Mouse (Mus musculus) heart, adult 18-20 months (tissue): ENCODE measurements at regions not wholly inside any gene's neighbourhood (a gene's known extent, or its start where the extent isn't known, plus 50 kb on each side); places are given as distances from the start of the nearest gene placed in this dataset.
"Not testable (repeated sequence)": the region's sequence is repeated elsewhere in the genome, so short reads cannot be mapped to it uniquely, and the experiment has no call there.

Experiments used
- DNase-seq, 2 experiments: peaks; one replicate each; pipeline ENCODE4 v3.0.0; 2021 to 2022; ENCODE audit warnings: mixed read lengths in 1 of 2

DNA sequence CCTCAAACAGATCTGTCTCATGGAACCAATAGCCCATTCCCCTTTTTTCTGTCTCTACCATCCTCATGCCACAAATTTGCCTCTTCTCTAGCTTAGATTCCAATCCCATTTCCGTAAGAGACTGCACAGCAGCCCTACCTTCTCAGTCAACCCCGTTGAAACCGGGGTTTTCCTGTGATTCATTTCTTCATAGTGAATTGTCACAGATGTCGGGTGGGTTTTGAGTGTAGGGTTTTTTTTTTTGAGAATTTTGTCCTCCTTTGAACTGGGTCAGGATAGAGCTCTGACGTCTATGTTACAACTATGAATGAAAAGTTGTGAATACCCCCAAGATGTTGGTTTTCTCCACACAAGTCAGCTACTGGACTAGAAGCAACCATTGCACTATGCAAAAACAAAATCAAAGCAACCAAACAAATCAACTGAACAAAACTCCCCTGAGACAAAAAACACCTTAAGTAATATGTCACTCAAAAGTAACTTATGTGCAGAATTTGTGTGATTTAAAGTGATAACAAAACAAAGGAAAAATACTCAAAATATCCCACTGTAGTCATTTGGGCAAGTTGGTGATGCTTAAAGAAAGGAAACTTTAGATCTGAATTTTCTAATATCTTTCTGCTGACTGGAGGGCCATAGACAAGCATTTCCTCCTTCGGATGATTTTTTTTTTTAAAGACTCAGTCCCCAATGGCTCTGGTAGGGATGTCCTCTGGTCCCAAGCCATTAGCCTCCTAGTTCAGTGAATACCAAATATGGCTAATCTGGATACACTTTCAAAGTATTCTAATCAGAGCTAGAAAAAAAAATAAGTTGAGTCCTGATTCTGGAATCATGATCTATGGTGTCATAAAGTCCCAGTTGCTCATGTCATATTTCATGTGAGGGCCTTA, 120.7 kb upstream of the Tet2 start:
- DNase-seq = no peak

DNA sequence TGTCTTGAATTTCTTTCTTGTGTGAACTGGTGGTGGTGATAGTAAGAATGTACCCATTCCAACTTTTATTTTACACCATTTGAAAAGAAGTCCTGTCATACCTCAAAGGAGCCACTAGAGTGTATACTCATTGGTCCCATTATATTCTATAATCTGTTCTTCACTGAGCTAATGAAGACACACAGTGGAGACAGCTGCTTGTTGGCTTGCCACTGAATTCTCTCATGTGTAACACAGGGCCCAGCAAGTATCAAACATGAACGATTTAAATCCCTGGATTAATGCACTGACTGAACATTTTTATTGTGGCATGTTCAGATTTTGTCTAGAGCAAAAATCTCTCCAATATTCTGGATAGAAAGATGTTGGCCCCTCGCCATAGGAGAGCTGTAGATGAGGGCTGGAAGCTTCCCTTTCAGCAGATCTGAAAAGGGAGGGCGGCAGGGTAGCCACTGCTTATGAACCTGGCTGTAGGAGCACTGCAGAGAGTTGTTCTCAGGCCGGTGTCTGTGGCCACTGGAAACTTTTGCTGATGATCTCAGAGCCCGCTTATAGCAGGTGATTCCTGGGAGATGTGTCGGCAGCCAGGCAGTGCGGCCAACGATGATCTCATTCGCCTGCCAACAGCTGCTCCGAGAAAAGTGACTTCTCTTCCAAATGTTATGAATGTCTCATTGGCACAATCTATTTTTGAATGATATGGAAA, 128.0 kb upstream of the Tet2 start:
- DNase-seq = peak; percentile 62 to 79

DNA sequence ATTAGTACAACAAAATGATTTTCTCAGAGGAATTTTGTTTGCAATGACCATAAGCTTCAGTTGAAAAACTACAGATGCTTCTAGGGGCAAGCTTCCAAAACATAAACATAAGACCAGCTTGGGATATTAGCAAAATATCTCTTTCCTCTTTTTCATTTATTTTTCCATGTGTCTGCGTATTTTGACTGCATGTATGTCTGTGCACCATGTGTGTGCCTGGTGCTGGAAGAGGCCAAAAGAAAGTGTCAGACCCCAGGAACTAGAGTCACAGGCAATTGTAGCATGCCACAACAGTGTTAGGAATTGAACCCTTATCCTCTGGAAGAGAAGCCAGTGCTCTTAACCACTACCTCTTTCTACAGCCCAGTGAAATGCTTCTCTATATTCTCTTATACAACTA, 133.0 kb upstream of the Tet2 start:
- no peak for DNase-seq

DNA sequence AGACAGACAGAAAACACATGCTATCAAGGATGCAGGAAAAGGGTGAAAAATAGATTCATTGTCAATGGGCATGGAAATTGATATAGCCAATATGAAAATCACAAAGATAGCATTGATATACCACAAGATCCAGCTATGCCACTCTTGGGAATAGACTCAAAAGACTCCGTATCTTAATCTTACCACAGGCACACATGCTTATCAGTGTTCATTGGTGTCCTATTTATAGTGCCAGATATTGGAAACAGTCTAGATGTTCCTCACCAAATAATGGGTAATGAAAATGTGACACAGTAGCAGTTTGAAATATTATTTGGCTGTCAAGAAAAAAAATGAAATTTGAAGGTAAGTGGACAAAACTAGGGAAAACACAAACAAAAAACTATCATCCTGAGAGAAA, 135.0 kb upstream of the Tet2 start:
- no peak for DNase-seq

DNA sequence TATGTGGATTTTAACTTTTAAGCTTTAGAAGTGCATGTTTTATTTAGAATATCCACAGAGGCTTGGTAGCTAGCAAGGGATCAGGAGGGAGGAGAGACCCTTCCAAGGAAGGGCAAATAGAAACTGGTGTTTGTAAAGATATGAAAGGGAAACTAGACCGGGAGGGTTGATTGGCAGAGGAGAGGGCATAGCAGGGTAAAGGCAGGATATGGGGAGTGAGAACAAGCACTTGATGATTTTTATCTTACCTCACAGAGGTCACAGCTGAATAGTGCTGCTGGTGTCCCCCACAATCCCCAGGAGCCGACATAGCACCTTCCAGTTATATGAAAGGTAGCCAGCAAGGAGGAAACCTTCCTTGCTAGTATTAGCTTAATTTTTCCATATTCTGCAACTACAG, 135.4 kb upstream of the Tet2 start:
- no peak for DNase-seq

DNA sequence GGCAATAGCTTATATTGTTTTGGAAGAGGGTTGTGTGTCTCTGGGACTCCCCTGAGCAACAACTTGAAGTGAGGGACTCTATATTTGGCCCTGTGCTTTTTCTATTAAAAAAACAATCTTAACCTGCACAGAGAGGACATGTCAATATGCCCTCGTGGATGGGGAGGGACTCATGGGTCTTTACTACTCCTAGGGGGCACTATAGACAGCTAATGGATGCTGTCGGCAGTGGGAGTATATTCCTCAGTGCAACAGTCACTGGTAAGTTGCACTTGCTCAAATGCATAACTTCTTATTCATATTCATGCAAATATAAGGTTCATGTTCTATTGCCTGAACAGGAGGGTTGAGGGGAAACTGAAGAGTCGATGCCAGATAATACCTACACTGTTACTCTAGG, 135.9 kb upstream of the Tet2 start:
- no peak for DNase-seq

DNA sequence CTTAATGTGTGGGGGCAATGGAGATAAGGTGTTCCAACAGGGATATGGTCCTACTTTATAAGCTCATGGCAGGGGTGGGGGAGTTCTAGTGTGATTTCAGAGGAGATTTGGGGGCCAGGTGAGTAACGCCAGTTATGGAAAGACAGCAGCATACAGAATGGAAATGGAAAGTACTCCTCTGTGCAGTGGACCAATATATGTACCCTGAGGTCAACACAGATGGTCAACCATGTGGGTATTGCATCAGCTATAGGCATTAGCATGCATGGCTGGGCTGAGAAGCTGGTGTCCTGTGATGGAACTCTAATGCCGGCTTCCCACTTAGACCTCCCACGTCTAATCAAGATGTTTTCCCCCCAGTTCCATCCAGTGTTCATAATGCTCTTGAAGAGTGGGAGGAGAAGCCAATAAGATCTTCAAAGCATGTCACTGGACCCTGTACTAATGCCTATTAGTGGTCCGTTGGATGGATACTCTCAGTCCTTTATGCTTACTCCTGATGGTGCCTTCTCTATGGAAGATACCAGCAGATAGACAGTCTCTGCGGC, 139.3 kb upstream of the Tet2 start:
- DNase-seq = no peak

DNA sequence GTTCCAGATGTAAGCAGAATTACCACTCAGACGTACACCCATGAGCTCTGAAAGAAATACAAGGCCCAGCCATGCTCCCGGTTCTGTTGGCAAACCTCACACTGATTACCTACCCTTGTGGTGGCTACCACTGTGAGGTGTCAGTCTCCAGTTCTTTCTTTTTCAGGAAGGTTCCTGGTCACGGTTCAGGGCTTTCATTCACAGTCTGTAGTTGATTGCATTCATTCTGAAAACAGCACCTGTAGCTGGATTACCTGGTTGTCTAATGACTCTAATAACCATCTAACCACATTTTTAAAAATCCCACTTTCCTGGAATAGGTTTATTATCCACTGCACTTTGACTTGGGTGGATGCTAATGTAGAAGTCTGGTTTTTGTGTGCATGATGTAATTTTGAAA, 139.8 kb upstream of the Tet2 start:
- DNase-seq = no peak

DNA sequence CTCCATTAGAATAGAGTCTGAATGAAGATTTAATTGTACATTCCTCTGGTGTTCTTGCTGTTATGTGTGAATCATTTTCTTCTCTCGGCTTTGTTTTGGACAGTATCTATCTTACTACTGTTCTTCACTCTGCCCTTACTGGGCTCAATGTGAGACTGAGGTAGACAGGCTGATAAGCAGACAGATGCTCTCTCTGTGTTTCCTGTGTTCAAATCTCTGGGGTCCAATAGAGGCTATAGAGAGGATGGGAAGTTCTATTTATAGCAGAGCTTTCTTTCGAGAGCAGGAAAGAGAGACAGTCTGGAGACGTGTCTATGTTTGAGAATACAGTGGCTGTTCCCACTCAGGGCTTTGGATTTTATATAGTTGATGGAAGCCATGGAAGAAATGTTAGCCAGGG, 140.5 kb upstream of the Tet2 start:
- DNase-seq = no peak

DNA sequence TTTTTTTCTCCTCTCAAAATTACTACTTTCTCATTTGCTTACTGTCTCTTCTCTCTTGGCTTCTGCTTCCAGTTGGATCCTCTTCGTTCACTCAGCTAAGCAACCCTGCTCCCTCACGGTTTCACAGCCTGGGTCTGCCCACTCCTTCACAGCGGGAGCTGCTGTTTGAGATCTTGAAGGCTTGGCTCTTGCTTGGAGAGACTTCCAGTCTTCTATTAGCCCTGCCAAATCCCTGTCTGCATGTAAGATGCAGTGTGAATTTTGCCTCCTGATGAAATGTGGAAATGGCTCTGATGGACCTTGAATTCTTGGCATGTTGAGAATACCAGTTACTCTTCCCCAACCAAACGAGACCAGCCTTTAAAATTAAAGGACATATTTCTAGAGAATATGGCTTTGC, 149.1 kb upstream of the Tet2 start:
- no peak for DNase-seq

DNA sequence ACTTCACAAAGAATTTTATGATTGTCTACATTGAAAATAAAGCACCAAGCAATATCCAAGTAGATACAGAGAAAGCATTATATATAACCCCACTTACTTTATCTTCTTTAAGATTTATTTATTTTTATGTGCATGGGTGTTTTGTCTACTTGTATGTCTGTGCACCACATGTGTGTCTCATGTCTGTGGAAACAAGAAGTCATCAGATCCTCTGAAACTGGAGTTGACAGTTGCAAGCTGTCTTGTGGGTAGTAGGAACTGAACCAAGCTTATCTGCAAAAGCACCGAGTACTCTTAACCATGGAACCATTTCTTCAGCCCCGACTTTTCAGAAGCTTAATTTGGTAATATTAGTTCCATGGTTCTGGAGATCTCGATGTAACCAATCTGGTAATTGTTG, 151.2 kb upstream of the Tet2 start:
- no peak for DNase-seq

DNA sequence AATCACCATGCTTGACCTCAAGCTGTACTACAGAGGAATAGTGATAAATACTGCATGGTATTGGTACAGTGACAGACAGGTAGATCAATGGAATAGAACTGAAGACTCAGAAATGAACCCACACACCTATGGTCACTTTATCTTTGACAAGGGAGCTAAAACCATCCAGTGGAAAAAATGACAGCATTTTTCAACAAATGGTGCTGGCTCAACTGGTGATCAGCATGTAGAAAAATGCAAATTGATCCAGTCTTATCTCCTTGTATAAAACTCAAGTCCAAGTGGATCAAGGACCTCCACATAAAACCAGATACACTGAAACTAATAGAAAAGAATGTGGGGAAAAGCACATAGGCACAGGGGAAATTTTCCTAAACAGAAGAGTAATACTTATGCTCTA, 159.9 kb upstream of the Tet2 start:
- DNase-seq = not testable (repeated sequence)

DNA sequence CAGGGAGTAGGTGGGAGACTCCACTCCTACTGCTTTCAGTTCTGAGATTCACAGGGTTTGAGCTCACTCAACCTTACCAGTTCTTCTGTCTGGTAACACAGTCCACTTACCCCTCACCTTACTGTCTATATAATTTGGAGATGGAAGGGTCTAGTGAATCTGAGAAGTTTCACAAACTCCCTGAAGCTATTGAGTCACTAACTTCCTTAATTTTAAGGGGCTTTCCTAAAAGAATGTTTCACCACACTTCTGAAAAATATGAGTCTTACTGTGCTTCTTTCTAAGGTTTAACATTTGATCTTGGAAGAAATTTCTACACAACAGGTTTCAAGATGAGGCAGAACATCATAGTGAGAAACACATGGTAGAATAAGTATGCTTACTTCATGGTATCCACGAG, 166.6 kb upstream of the Tet2 start:
- DNase-seq = no peak

DNA sequence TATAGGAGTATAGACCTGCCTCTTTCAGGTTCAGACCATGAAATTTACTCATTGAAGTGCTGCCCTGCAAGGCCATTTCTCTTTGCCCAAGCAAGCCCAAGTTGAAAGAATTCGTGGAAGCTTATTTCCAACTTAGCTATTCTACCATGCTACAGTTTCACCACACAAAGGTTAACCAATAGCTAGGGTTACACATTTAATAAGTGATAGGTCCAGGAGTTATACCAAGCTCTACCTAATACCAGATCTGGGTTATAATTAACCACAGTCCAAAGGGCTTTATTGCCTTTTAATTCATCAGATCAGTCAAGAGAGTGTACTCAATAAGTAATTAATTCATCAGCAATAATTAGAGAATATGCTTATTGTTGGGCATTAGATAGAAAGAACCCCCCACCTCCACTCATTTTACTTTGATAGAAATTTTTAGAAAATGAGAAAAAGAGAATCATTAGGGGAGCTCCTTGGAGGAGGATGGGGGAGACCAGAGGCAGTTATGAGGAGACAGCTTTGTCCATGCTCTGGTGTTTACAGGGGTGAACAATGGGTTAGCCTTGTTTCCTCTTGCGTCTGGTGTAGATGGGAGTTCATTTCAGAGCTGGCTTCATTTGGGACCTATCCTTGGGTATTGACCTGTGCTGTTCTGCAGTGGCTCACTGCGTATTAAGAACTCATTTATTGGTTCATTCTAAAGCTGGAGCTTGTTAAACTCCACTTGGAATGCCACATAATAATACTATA, 177.8 kb upstream of the Tet2 start:
- no peak for DNase-seq

DNA sequence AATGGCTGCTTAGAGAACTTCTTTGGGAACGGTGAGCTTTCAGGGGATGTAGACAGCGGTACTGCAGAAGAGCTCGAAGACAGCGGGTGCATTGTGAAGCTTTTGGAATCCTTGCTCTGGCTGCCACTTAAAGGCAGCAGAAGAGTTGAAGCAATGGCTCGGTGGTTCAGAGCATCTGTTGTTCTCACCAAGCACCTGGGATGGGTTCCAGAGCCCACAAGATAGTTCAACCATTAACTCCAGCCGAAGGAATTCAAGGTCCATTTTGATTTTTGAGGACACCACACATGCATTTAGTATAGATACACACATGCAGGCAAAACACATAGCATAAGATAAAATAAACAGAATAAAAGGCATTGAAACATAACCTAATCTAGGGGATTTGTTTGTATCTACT, 181.9 kb upstream of the Tet2 start:
- no peak for DNase-seq

DNA sequence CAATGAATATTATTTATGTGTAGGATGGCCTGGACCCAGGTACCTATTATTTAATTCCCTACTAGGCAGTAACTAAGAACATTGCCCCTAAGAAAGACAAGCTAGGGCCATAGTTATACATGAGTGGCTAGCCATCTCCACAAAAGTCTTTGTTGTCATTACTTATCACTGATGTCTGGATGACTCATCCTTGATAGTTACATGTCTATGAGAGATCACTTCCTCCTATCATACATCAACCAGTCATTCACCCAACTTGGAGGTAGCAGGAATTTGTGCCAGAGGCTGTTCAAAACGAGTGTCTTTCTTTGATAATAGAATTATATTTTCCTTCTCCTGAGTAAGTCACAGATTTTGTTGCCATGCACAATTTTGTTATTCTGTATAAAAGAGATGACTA, 190.7 kb upstream of the Tet2 start:
- no peak for DNase-seq

DNA sequence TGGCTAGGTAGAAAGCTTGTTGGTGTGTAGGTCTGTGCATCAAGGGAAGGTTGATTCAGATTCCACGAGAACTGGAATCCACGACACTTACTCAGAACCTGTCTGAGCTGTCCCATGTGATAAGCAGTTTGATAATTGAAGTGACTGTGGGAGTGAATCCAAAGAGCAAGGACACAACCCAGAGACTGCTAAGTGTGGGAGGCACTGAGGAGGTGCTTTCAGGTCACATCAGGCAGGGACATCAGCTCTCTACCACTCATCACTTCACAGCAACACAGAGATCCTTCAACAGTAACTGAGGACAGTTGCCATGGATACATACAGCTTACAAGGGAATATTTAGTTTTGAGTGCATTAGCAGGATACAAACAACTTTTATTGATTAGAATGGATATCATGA, 194.0 kb upstream of the Tet2 start:
- peak; percentile 33 to 54 for DNase-seq

DNA sequence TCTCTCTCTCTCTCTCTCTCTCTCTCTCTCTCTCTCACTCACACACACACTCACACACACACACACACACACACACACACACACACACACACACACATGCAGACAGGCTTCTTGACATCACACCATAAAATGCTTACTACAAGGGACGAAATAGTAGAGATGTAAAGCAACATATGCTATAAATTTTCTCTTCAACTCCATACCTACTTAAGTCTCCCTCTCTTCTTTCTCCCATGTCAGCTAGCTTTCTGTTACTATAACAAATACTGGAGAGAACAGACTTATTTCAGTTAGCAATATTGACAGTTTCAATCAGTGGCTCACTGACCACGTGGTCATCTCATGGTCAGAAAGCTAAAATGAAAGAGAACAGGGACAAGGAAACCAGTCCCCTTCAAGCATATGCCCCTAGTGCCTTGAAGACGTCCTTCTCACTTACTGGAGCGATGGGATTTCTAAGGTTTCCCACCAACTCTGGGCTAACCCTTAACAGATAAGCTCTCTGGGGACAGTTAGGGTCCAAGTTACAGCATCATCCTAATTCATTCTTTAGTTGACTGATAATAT, 199.7 kb upstream of the Tet2 start:
- DNase-seq = no peak

DNA sequence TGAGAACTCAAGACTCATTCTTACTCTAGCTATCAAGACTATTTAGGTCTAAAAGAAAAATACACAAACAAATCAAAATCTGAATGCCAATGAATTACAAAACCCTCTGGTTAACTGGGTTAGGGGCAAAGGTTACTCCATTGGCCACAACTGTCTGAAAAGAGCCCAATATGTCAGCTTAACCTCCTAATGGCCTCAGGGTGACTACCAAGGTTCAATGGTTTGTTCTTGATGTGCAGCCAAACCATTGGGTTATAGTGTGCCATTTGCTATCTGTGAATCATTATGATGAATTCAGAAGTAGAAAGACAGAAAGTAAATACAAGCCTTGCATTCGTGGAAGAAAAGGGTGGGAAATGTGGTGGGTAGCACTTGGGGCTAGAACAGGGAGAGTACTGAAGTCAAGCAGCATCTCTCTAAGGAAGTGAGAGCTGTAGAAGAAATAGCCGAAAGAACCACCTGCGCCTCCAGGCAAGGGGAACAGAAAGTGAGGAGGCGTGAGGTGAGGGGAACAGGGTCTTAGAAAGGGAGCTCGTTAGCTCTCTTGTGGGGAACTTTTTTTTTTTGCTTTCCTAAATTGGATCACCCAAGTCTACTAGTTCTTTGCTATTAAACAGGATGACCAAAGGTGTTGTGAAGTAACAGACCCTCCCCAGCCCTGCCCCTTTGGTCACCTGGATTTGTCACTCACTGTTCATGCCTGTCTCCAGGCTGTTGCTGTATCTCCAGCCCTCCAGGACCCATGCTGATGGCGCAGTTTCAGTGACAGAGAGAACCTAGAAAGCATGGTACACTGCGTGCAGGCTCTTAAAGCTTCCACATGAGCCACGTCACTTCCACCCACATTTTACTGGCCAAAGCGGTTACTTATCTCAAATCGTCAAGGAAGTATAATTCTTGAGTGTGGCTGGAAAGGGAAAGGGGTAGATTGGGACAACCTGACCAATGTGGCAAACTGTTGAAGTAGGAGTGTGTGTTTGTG, 204.1 kb upstream of the Tet2 start:
- DNase-seq = no peak

DNA sequence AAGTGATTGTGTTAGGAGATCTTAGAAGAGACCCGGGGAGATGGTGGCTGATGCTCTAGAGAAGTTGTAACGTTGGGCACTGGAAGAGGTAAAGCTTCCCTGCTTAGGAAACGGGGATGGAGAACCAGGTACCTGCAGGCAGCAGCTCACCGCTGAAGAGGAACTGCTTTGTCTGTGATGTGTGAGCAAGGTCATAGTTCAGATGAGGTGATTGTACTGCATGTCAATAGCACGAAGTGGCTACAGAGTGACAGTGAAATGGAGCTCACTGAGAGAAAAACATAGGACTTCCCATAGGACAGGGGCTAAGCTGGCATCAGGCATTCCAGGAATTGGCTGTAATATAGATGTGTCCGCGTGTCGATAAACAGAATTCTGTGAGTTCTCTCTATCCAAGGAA, 205.1 kb upstream of the Tet2 start:
- no peak for DNase-seq

DNA sequence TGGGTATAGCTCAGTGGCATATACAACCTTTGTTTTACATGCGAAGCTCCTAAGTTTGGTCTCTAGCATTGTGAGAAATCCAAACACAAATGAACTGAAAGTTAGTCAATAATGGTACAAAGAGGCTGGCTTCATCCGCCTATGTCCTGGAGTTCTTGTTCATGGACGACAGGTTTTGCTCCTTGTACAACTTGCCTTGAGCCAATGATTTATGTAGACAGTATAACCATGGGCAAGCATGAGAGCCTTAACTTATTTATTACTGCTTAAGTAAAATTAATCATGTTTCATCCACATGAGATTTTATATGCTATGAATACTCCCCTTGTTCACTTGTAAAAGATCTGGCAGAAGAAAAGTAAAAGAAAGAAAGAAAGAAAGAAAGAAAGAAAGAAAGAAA, 205.7 kb upstream of the Tet2 start:
- no peak for DNase-seq
